Mouse (Mus musculus) liver, adult 2 months (tissue): ENCODE measurements around the gene Frmd4a.

ENCODE experiments used
- CTCF ChIP-seq: fragments of 200-500 bp; IDR thresholded peaks from 2 replicates; pipeline ENCODE4 v1.5.1; 2011; ENCODE audit warnings: low read depth, low read length, control low read depth
- POLR2A ChIP-seq: fragments of 200-500 bp; IDR thresholded peaks from 2 replicates; pipeline ENCODE4 v1.6.1; 2011; ENCODE audit warnings: low read length, control low read depth; ENCODE audit not compliant: insufficient read depth; ENCODE audit errors: extremely low read depth

- TF ChIP-seq CTCF (no peak), POLR2A (no peak)
These were observed 511.8 kb downstream of the Frmd4a start for GRCm38 (mm10) chr2:4529254-4529729.
